Mouse (Mus musculus) myocyte (in vitro differentiated cells): ENCODE measurements around the gene Eln. TPM values are rescaled to one million over a fixed set of nuclear protein-coding genes. Genes with fewer than 3 reads are reported as not detected.
A peak's percentile ranks its signal among the peaks of the same experiment; 100 is the strongest.

Source experiments
- H3K27me3 ChIP-seq: one replicate; pipeline ENCODE4 v1.6.1; 2011; ENCODE audit not compliant: control insufficient read depth, insufficient read depth, insufficient read length
- H3K36me3 ChIP-seq: one replicate; pipeline ENCODE4 v1.6.1; 2011; ENCODE audit not compliant: control insufficient read depth, insufficient read depth
- H3K4me2 ChIP-seq: one replicate; pipeline ENCODE4 v1.6.1; 2011; ENCODE audit warnings: low read depth, control low read depth
- H3K4me3 ChIP-seq: one replicate; pipeline ENCODE4 v1.5.1; 2011; ENCODE audit warnings: mild to moderate bottlenecking, control low read depth, moderate library complexity
- H3K79me2 ChIP-seq: one replicate; pipeline ENCODE4 v1.6.1; 2011; ENCODE audit not compliant: control insufficient read depth, insufficient read depth
- H3ac ChIP-seq: one replicate; pipeline ENCODE4 v1.6.1; 2011; ENCODE audit not compliant: control insufficient read depth, insufficient read length
- CEBPB ChIP-seq: IDR thresholded peaks from 2 replicates; pipeline ENCODE4 v1.6.1; 2011; ENCODE audit warnings: mild to moderate bottlenecking, moderate library complexity; ENCODE audit not compliant: poor library complexity, insufficient read depth, severe bottlenecking
- E2F4 ChIP-seq: IDR thresholded peaks from one replicate; pipeline ENCODE4 v1.6.1; 2011; ENCODE audit warnings: mild to moderate bottlenecking, control low read depth, moderate library complexity; ENCODE audit not compliant: insufficient read depth
- MAX ChIP-seq: IDR thresholded peaks from one replicate; pipeline ENCODE4 v1.6.1; 2011; ENCODE audit warnings: low read depth, mild to moderate bottlenecking, control low read depth
- MYOD1 ChIP-seq, 3 experiments: IDR thresholded peaks; one replicate each; pipeline ENCODE4 v1.6.1; 2011; ENCODE audit warnings: control low read depth in 2 of 3, low read depth in 2 of 3, mild to moderate bottlenecking in 2 of 3, moderate library complexity in 1 of 3; ENCODE audit not compliant: insufficient read length in 2 of 3, control insufficient read depth in 1 of 3
- MYOG ChIP-seq, 3 experiments: IDR thresholded peaks; one replicate each; pipeline ENCODE4 v1.6.1; 2011; ENCODE audit warnings: control low read depth in 2 of 3, low read depth in 2 of 3, mild to moderate bottlenecking in 2 of 3; ENCODE audit not compliant: insufficient read length in 2 of 3, control insufficient read depth in 1 of 3, insufficient read depth in 1 of 3
- POLR2A ChIP-seq: IDR thresholded peaks from one replicate; pipeline ENCODE4 v1.6.1; 2011; ENCODE audit warnings: low read depth, mild to moderate bottlenecking, control low read depth, moderate library complexity; ENCODE audit not compliant: insufficient read length
- POLR2AphosphoS2 ChIP-seq: IDR thresholded peaks from one replicate; pipeline ENCODE4 v1.6.1; 2011; ENCODE audit warnings: low read depth, control low read depth; ENCODE audit not compliant: insufficient read length
- REST ChIP-seq: IDR thresholded peaks from one replicate; pipeline ENCODE4 v1.6.1; 2011; ENCODE audit warnings: mild to moderate bottlenecking, control low read depth, moderate library complexity; ENCODE audit not compliant: insufficient read depth, insufficient read length
- SRF ChIP-seq: IDR thresholded peaks from one replicate; pipeline ENCODE4 v1.6.1; 2011; ENCODE audit warnings: low read depth; ENCODE audit not compliant: control insufficient read depth, insufficient read length
- TCF12 ChIP-seq: IDR thresholded peaks from one replicate; pipeline ENCODE4 v1.6.1; 2011; ENCODE audit warnings: mild to moderate bottlenecking, control low read depth; ENCODE audit not compliant: poor library complexity, insufficient read depth, severe bottlenecking
- TCF3 ChIP-seq: IDR thresholded peaks from one replicate; pipeline ENCODE4 v1.6.1; 2011; ENCODE audit warnings: low read depth, control low read depth; ENCODE audit not compliant: insufficient read length
- USF1 ChIP-seq: IDR thresholded peaks from one replicate; pipeline ENCODE4 v1.6.1; 2011; ENCODE audit warnings: low read depth, mild to moderate bottlenecking, control low read depth, moderate library complexity
- polyA plus RNA-seq: library from polyadenylated mRNA; unstranded; fragments of >200 nt; fragmentation: generic; extraction: Trizol; gene quantifications from one replicate; pipeline ENCODE4 v1.2.1, GENCODE M21; 2012; ENCODE audit warnings: missing spikeins

Eln gene
- polyA plus RNA-seq, 1 experiment = 0.02 TPM

- TF ChIP-seq TCF12 = no peak
- no peak for TF ChIP-seq USF1
- TF ChIP-seq REST = no peak
- TF ChIP-seq E2F4 = no peak
- TF ChIP-seq POLR2A = no peak
- no peak for TF ChIP-seq POLR2AphosphoS2
- no peak for TF ChIP-seq MYOG (IDR thresholded peaks at IDR 0.05; ENCODE audit: control insufficient read depth in 1 of 3, insufficient read depth in 1 of 3, insufficient read length in 2 of 3, low read depth in 2 of 3)
- TF ChIP-seq CEBPB = no peak
- no peak for TF ChIP-seq MAX
- no peak for TF ChIP-seq SRF
- TF ChIP-seq MYOD1 (IDR thresholded peaks at IDR 0.05; ENCODE audit: control insufficient read depth in 1 of 3, insufficient read length in 2 of 3, low read depth in 2 of 3) = no peak
- no peak for TF ChIP-seq TCF3
Observed at GRCm38 (mm10) chr5:134771750-134772149, 24.6 kb upstream of the Eln start.

GRCm38 (mm10) chr5:134769181-134769580, 22.1 kb upstream of the Eln start:
- Histone ChIP-seq H3K27me3 (peaks cover 13% of the 10 kb centered on the region), H3K79me2 (no peaks in the 10 kb centered on the region), H3K4me3 (no peak overlapping the region), H3K4me2 (no peak overlapping the region), H3K36me3 (no peaks in the 10 kb centered on the region), H3ac (no peak overlapping the region)
- TF ChIP-seq USF1 (no peak), E2F4 (no peak), MYOD1 (IDR thresholded peaks at IDR 0.05; ENCODE audit: control insufficient read depth in 1 of 3, insufficient read length in 2 of 3, low read depth in 2 of 3) (peak in 1 of 3 experiments; percentile 3), MYOG (IDR thresholded peaks at IDR 0.05; ENCODE audit: control insufficient read depth in 1 of 3, insufficient read depth in 1 of 3, insufficient read length in 2 of 3, low read depth in 2 of 3) (no peak), TCF12 (no peak)

More at GRCm38 (mm10) chr5:134771750-134772149, 24.6 kb upstream of the Eln start:
- Histone ChIP-seq H3K36me3 (no peaks in the 10 kb centered on the region), H3ac (no peak overlapping the region), H3K4me2 (no peak overlapping the region), H3K79me2 (no peaks in the 10 kb centered on the region), H3K4me3 (no peak overlapping the region), H3K27me3 (peaks cover 4% of the 10 kb centered on the region)

- Histone ChIP-seq H3ac (no peak overlapping the region), H3K27me3 (peaks cover 13% of the 10 kb centered on the region), H3K79me2 (no peaks in the 10 kb centered on the region), H3K4me2 (no peak overlapping the region), H3K36me3 (no peaks in the 10 kb centered on the region), H3K4me3 (no peak overlapping the region)
- no peak for TF ChIP-seq POLR2A
- no peak for TF ChIP-seq MYOG (IDR thresholded peaks at IDR 0.05; ENCODE audit: control insufficient read depth in 1 of 3, insufficient read depth in 1 of 3, insufficient read length in 2 of 3, low read depth in 2 of 3)
- TF ChIP-seq E2F4 = no peak
- TF ChIP-seq TCF12 = no peak
- TF ChIP-seq CEBPB = no peak
- no peak for TF ChIP-seq SRF
- no peak for TF ChIP-seq TCF3
- no peak for TF ChIP-seq MAX
- no peak for TF ChIP-seq POLR2AphosphoS2
- no peak for TF ChIP-seq REST
- no peak for TF ChIP-seq USF1
- no peak for TF ChIP-seq MYOD1 (IDR thresholded peaks at IDR 0.05; ENCODE audit: control insufficient read depth in 1 of 3, insufficient read length in 2 of 3, low read depth in 2 of 3)
Observed at GRCm38 (mm10) chr5:134765441-134765840, 18.3 kb upstream of the Eln start.

GRCm38 (mm10) chr5:134763326-134763725, 16.2 kb upstream of the Eln start:
- no peak overlapping the region for H3ac ChIP-seq
- H3K79me2 ChIP-seq = no peaks in the 10 kb centered on the region
- no peak overlapping the region for H3K4me3 ChIP-seq
- TF ChIP-seq CEBPB (no peak), TCF3 (no peak), E2F4 (no peak), MYOG (IDR thresholded peaks at IDR 0.05; ENCODE audit: control insufficient read depth in 1 of 3, insufficient read depth in 1 of 3, insufficient read length in 2 of 3, low read depth in 2 of 3) (no peak), MYOD1 (IDR thresholded peaks at IDR 0.05; ENCODE audit: control insufficient read depth in 1 of 3, insufficient read length in 2 of 3, low read depth in 2 of 3) (no peak), POLR2AphosphoS2 (no peak), POLR2A (no peak), SRF (no peak), REST (no peak), USF1 (no peak), MAX (no peak), TCF12 (no peak)
- H3K36me3 ChIP-seq = no peaks in the 10 kb centered on the region
- no peak overlapping the region for H3K4me2 ChIP-seq
- H3K27me3 ChIP-seq = peaks cover 18% of the 10 kb centered on the region

GRCm38 (mm10) chr5:134761409-134762124, 14.4 kb upstream of the Eln start:
- Histone ChIP-seq H3K79me2 (no peaks in the 10 kb centered on the region), H3K27me3 (peaks cover 15% of the 10 kb centered on the region), H3K36me3 (no peaks in the 10 kb centered on the region), H3K4me3 (no peak overlapping the region), H3K4me2 (no peak overlapping the region), H3ac (no peak overlapping the region)
- no peak for TF ChIP-seq MYOG (IDR thresholded peaks at IDR 0.05; ENCODE audit: control insufficient read depth in 1 of 3, insufficient read depth in 1 of 3, insufficient read length in 2 of 3, low read depth in 2 of 3)
- TF ChIP-seq TCF12 = no peak
- TF ChIP-seq CEBPB = no peak
- TF ChIP-seq POLR2AphosphoS2 = no peak
- no peak for TF ChIP-seq POLR2A
- no peak for TF ChIP-seq REST
- no peak for TF ChIP-seq TCF3
- no peak for TF ChIP-seq USF1
- no peak for TF ChIP-seq MYOD1 (IDR thresholded peaks at IDR 0.05; ENCODE audit: control insufficient read depth in 1 of 3, insufficient read length in 2 of 3, low read depth in 2 of 3)
- TF ChIP-seq E2F4 = no peak
- TF ChIP-seq SRF = no peak
- no peak for TF ChIP-seq MAX
